In the genomic region with DNA sequence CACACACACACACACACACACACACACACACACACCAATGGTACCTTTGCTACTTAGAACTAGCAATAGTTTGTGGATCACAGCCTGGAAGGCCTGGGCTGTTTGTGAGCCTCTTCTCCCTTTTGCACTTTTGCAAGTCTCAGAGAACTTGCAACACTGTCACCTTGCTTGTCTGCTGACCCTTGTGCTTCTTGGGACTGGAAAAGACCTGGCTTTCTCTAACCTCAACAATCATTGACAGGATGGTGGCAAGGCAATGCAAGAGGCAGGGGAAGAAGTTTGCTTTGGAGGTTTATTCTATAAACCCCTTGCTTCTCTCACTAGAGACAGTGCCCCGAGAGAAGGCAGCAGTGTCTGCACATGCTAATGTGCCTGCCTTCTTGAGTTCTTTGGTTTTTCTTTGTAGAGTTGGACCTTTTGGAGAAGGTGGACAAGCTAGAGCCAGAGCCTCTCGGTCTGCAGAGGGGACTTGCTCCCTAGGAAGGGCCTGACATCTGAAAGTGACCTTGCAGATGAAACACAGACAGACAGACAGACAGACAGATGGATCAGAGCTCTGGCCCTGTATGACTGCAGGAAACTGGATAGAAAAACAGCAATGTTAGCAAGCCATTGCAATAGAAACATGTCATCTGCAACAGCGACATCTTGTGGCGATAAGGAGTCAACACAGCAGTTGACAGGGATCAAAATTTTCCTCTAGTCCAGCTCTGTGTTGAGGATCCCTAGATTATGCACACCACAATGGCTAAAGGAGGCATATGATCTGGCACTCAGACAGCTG, we compare ENCODE assay signal across 8 mouse cellular contexts.
A peak's percentile ranks its signal among the peaks of the same experiment; 100 is the strongest.
DNase-seq lines count a peak whose midpoint lies in the region; ATAC-seq and TF ChIP-seq lines count a peak whose summit lies in the region.

No protein-coding gene starts in this region.

- H3K9ac ChIP-seq in kidney, postnatal 0 days (ENCODE audit: low read depth, low read length): no peak overlapping the region
- H3K9ac ChIP-seq in lung, embryonic 14.5 days: no peak overlapping the region

- H3K36me3 ChIP-seq in kidney, postnatal 0 days (ENCODE audit: insufficient read depth, low read length): no peaks in the 10 kb centered on the region
- no peaks in the 10 kb centered on the region for H3K36me3 ChIP-seq in lung, embryonic 14.5 days (ENCODE audit: insufficient read depth)

- H3K4me3 ChIP-seq in kidney, postnatal 0 days (replicated peaks; ENCODE audit: low read depth, low read length): no peak overlapping the region
- no peak overlapping the region for H3K4me3 ChIP-seq in lung, embryonic 14.5 days (ENCODE audit: low read depth, low read length)

- H3K27ac ChIP-seq in kidney, postnatal 0 days: no peak overlapping the region
- no peak overlapping the region for H3K27ac ChIP-seq in lung, embryonic 14.5 days (ENCODE audit: low read depth)

- WGBS in kidney, postnatal 0 days: 28% methylated on average over 4 of the region's 4 CpGs
- WGBS in lung, embryonic 14.5 days: 28% methylated on average over 4 of the region's 4 CpGs

- no peaks in the 10 kb centered on the region for H3K9me3 ChIP-seq in kidney, postnatal 0 days (replicated peaks; ENCODE audit: low read length)
- H3K9me3 ChIP-seq in lung, embryonic 14.5 days (ENCODE audit: low read depth, low read length): no peaks in the 10 kb centered on the region

- no peaks in the 10 kb centered on the region for H3K27me3 ChIP-seq in kidney, postnatal 0 days (ENCODE audit: insufficient read depth, low read length)
- no peaks in the 10 kb centered on the region for H3K27me3 ChIP-seq in lung, embryonic 14.5 days (ENCODE audit: insufficient read depth, low read length)

- H3K4me1 ChIP-seq in kidney, postnatal 0 days (replicated peaks; ENCODE audit: insufficient read depth, low read length): no peaks in the 10 kb centered on the region
- H3K4me1 ChIP-seq in lung, embryonic 14.5 days (ENCODE audit: insufficient read depth): no peaks in the 10 kb centered on the region

- peak; percentile 32 for DNase-seq in ovary, postnatal 14 days (ENCODE audit: low spot score)
- no peak for DNase-seq in ovary, adult 18-20 months (ENCODE audit: low spot score)
- DNase-seq in cerebellum, adult 18-20 months: peak; percentile 64 to 70
- peak; percentile 77 for DNase-seq in kidney, postnatal 0 days (ENCODE audit: low spot score)
- peak; percentile 84 for DNase-seq in lung, embryonic 14.5 days
- peak; percentile 78 for DNase-seq in retina, postnatal 1 day
- no peak for DNase-seq in spleen, adult 18-20 months

- TF ChIP-seq CTCF in kidney, postnatal 0 days (IDR thresholded peaks at IDR 0.05; ENCODE audit: low read depth): peak; percentile 90
- peak; percentile 92 for TF ChIP-seq CTCF in lung, embryonic 14.5 days (IDR thresholded peaks at IDR 0.05; ENCODE audit: low read depth)

- ATAC-seq in frontal cortex, adult (ENCODE audit: low TSS enrichment): peak; percentile 92
- peak; percentile 89 for ATAC-seq in kidney, postnatal 0 days (replicated peaks; ENCODE audit: low FRiP score, low read depth)
- peak; percentile 83; the same call in 1 of the 2 replicates for ATAC-seq in lung, embryonic 14.5 days (ENCODE audit: insufficient read depth)

- H3K4me2 ChIP-seq in kidney, postnatal 0 days (ENCODE audit: low read length): no peak overlapping the region
- H3K4me2 ChIP-seq in lung, embryonic 14.5 days: no peak overlapping the region

Comparison
In these comparisons a context has a peak if more than half of its experiments do, and no peak if none do; other contexts are left out.
1. DNase-seq: peak in ovary, postnatal 14 days (single experiment), cerebellum, adult 18-20 months (2 of 2), kidney, postnatal 0 days (single experiment), lung, embryonic 14.5 days (single experiment) and retina, postnatal 1 day (single experiment); none in ovary, adult 18-20 months (single experiment) and spleen, adult 18-20 months (0 of 2).
2. Peak in every context shown above with its lines, with median percentiles within 50 percentile points of each other: ATAC-seq.